Mouse (Mus musculus): ENCODE data around the gene Dmgdh. TPM values are rescaled to one million over a fixed set of nuclear protein-coding genes. Genes with fewer than 3 reads are reported as not detected.
A peak's percentile ranks its signal among the peaks of the same experiment; 100 is the strongest.

The Dmgdh gene
- polyA plus RNA-seq, 1 experiment from 2014 or later, result 0.17 TPM

GRCm38 (mm10) chr13:93772279-93772636 lies 98.0 kb downstream of the Dmgdh start:
- Histone ChIP-seq H3K4me3 (replicated peaks; ENCODE audit: low read depth, low read length) (peak overlapping the region; percentile 61), H3K9me3 (ENCODE audit: control insufficient read depth, low read length) (no peaks in the 10 kb centered on the region), H3K9ac (replicated peaks; ENCODE audit: low read length) (peak overlapping the region; percentile 90), H3K36me3 (ENCODE audit: control insufficient read depth, insufficient read depth, low read length) (no peaks in the 10 kb centered on the region), H3K4me2 (ENCODE audit: low read length) (peak overlapping the region; percentile 94), H3K27ac (replicated peaks; ENCODE audit: low read depth, low read length) (peak overlapping the region; percentile 93), H3K4me1 (ENCODE audit: control insufficient read depth, insufficient read depth, low read length) (no peaks in the 10 kb centered on the region; the same call in 1 of the 2 replicates), H3K27me3 (ENCODE audit: control insufficient read depth, insufficient read depth, low read length) (no peaks in the 10 kb centered on the region)
- ATAC-seq (ENCODE audit: low FRiP score, low TSS enrichment) (peak; percentile 54), DNase-seq (no peak)
- WGBS, result 35% methylated on average over 8 of the region's 8 CpGs

- no peak overlapping the region for H3K9ac ChIP-seq (replicated peaks; ENCODE audit: low read length)
- H3K9me3 ChIP-seq (ENCODE audit: control insufficient read depth, low read length), result no peaks in the 10 kb centered on the region
- no peaks in the 10 kb centered on the region; the same call in 1 of the 2 replicates for H3K4me1 ChIP-seq (ENCODE audit: control insufficient read depth, insufficient read depth, low read length)
- H3K4me2 ChIP-seq (ENCODE audit: low read length), result peak overlapping the region; percentile 94; the same call in 1 of the 2 replicates
- no peak for ATAC-seq (ENCODE audit: low FRiP score, low TSS enrichment)
- WGBS, result 82% methylated on average over 7 of the region's 7 CpGs
- no peak overlapping the region for H3K27ac ChIP-seq (replicated peaks; ENCODE audit: low read depth, low read length)
- H3K4me3 ChIP-seq (replicated peaks; ENCODE audit: low read depth, low read length), result no peak overlapping the region
- no peaks in the 10 kb centered on the region for H3K36me3 ChIP-seq (ENCODE audit: control insufficient read depth, insufficient read depth, low read length)
- DNase-seq, result no peak
- no peaks in the 10 kb centered on the region for H3K27me3 ChIP-seq (ENCODE audit: control insufficient read depth, insufficient read depth, low read length)
Measured at GRCm38 (mm10) chr13:93772861-93773260, 98.6 kb downstream of the Dmgdh start.

GRCm38 (mm10) chr13:93773704-93774315 lies 99.6 kb downstream of the Dmgdh start:
- WGBS, result 73% methylated on average over 7 of the region's 7 CpGs

GRCm38 (mm10) chr13:93782823-93783222 lies 108.6 kb downstream of the Dmgdh start:
- Histone ChIP-seq H3K9me3 (ENCODE audit: control insufficient read depth, low read length) (0 out of 2 replicates have a peak, but pooled peaks cover 2% of the 10 kb centered on the region), H3K4me2 (ENCODE audit: low read length) (no peak overlapping the region), H3K4me1 (ENCODE audit: control insufficient read depth, insufficient read depth, low read length) (no peaks in the 10 kb centered on the region), H3K9ac (replicated peaks; ENCODE audit: low read length) (no peak overlapping the region), H3K4me3 (replicated peaks; ENCODE audit: low read depth, low read length) (no peak overlapping the region), H3K36me3 (ENCODE audit: control insufficient read depth, insufficient read depth, low read length) (no peaks in the 10 kb centered on the region), H3K27ac (replicated peaks; ENCODE audit: low read depth, low read length) (no peak overlapping the region), H3K27me3 (ENCODE audit: control insufficient read depth, insufficient read depth, low read length) (no peaks in the 10 kb centered on the region)
- ATAC-seq (ENCODE audit: low FRiP score, low TSS enrichment), result no peak
- no peak for DNase-seq
- WGBS, result 87% methylated on average over 5 of the region's 5 CpGs

More at GRCm38 (mm10) chr13:93773704-93774315, 99.6 kb downstream of the Dmgdh start:
- Histone ChIP-seq H3K9ac (replicated peaks; ENCODE audit: low read length) (no peak overlapping the region), H3K27me3 (ENCODE audit: control insufficient read depth, insufficient read depth, low read length) (no peaks in the 10 kb centered on the region), H3K4me1 (ENCODE audit: control insufficient read depth, insufficient read depth, low read length) (no peaks in the 10 kb centered on the region; the same call in 1 of the 2 replicates), H3K27ac (replicated peaks; ENCODE audit: low read depth, low read length) (no peak overlapping the region), H3K4me3 (replicated peaks; ENCODE audit: low read depth, low read length) (no peak overlapping the region), H3K4me2 (ENCODE audit: low read length) (no peak overlapping the region), H3K36me3 (ENCODE audit: control insufficient read depth, insufficient read depth, low read length) (no peaks in the 10 kb centered on the region), H3K9me3 (ENCODE audit: control insufficient read depth, low read length) (no peaks in the 10 kb centered on the region)
- DNase-seq (no peak), ATAC-seq (ENCODE audit: low FRiP score, low TSS enrichment) (no peak)

- whole genome bisulfite sequencing, result 88% methylated on average over 3 of the region's 3 CpGs
- DNase-seq (no peak), ATAC-seq (ENCODE audit: low FRiP score, low TSS enrichment) (no peak)
- Histone ChIP-seq H3K9ac (replicated peaks; ENCODE audit: low read length) (no peak overlapping the region), H3K4me3 (replicated peaks; ENCODE audit: low read depth, low read length) (no peak overlapping the region), H3K9me3 (ENCODE audit: control insufficient read depth, low read length) (0 out of 2 replicates have a peak, but pooled peaks cover 2% of the 10 kb centered on the region), H3K4me1 (ENCODE audit: control insufficient read depth, insufficient read depth, low read length) (no peaks in the 10 kb centered on the region), H3K36me3 (ENCODE audit: control insufficient read depth, insufficient read depth, low read length) (no peaks in the 10 kb centered on the region), H3K27me3 (ENCODE audit: control insufficient read depth, insufficient read depth, low read length) (no peaks in the 10 kb centered on the region), H3K27ac (replicated peaks; ENCODE audit: low read depth, low read length) (no peak overlapping the region), H3K4me2 (ENCODE audit: low read length) (no peak overlapping the region)
Measured at GRCm38 (mm10) chr13:93785329-93785728, 111.1 kb downstream of the Dmgdh start.

GRCm38 (mm10) chr13:93786051-93786450 lies 111.8 kb downstream of the Dmgdh start:
- no peak overlapping the region for H3K4me3 ChIP-seq (replicated peaks; ENCODE audit: low read depth, low read length)
- WGBS, result 90% methylated on average over 2 of the region's 2 CpGs
- no peak overlapping the region for H3K4me2 ChIP-seq (ENCODE audit: low read length)

GRCm38 (mm10) chr13:93787647-93788046 lies 113.4 kb downstream of the Dmgdh start:
- Histone ChIP-seq H3K9ac (replicated peaks; ENCODE audit: low read length) (no peak overlapping the region), H3K4me1 (ENCODE audit: control insufficient read depth, insufficient read depth, low read length) (no peaks in the 10 kb centered on the region), H3K36me3 (ENCODE audit: control insufficient read depth, insufficient read depth, low read length) (no peaks in the 10 kb centered on the region), H3K27ac (replicated peaks; ENCODE audit: low read depth, low read length) (no peak overlapping the region), H3K4me2 (ENCODE audit: low read length) (no peak overlapping the region), H3K9me3 (ENCODE audit: control insufficient read depth, low read length) (no peaks in the 10 kb centered on the region), H3K27me3 (ENCODE audit: control insufficient read depth, insufficient read depth, low read length) (no peaks in the 10 kb centered on the region), H3K4me3 (replicated peaks; ENCODE audit: low read depth, low read length) (no peak overlapping the region)
- ATAC-seq (ENCODE audit: low FRiP score, low TSS enrichment), result no peak
- DNase-seq, result peak; percentile 31
- 65% methylated on average over 8 of the region's 8 CpGs for WGBS

More at GRCm38 (mm10) chr13:93786051-93786450, 111.8 kb downstream of the Dmgdh start:
- H3K27ac ChIP-seq (replicated peaks; ENCODE audit: low read depth, low read length), result no peak overlapping the region
- H3K27me3 ChIP-seq (ENCODE audit: control insufficient read depth, insufficient read depth, low read length), result no peaks in the 10 kb centered on the region
- 0 out of 2 replicates have a peak, but pooled peaks cover 2% of the 10 kb centered on the region for H3K9me3 ChIP-seq (ENCODE audit: control insufficient read depth, low read length)
- no peak for ATAC-seq (ENCODE audit: low FRiP score, low TSS enrichment)
- H3K4me1 ChIP-seq (ENCODE audit: control insufficient read depth, insufficient read depth, low read length), result no peaks in the 10 kb centered on the region
- H3K36me3 ChIP-seq (ENCODE audit: control insufficient read depth, insufficient read depth, low read length), result no peaks in the 10 kb centered on the region
- no peak overlapping the region for H3K9ac ChIP-seq (replicated peaks; ENCODE audit: low read length)
- DNase-seq, result no peak

GRCm38 (mm10) chr13:93792945-93793642 lies 118.9 kb downstream of the Dmgdh start:
- Histone ChIP-seq H3K27ac (replicated peaks; ENCODE audit: low read depth, low read length) (no peak overlapping the region), H3K36me3 (ENCODE audit: control insufficient read depth, insufficient read depth, low read length) (no peaks in the 10 kb centered on the region), H3K4me2 (ENCODE audit: low read length) (no peak overlapping the region), H3K4me3 (replicated peaks; ENCODE audit: low read depth, low read length) (no peak overlapping the region), H3K9me3 (ENCODE audit: control insufficient read depth, low read length) (no peaks in the 10 kb centered on the region), H3K4me1 (ENCODE audit: control insufficient read depth, insufficient read depth, low read length) (0 out of 2 replicates have a peak, but pooled peaks cover 5% of the 10 kb centered on the region), H3K27me3 (ENCODE audit: control insufficient read depth, insufficient read depth, low read length) (no peaks in the 10 kb centered on the region), H3K9ac (replicated peaks; ENCODE audit: low read length) (no peak overlapping the region)
- DNase-seq (peak; percentile 92), ATAC-seq (ENCODE audit: low FRiP score, low TSS enrichment) (peak; percentile 78)
- 44% methylated on average over 11 of the region's 11 CpGs for WGBS

All from midbrain, embryonic 14.5 days (tissue).